Mouse (Mus musculus): ENCODE results near the gene Adgrg3. TPM values are rescaled to one million over a fixed set of nuclear protein-coding genes. Genes with fewer than 3 reads are reported as not detected.

Gene Adgrg3
- polyA plus RNA-seq, 1 experiment: 0.23 TPM

GRCm38 (mm10) chr8:94992010-94992409 is 25.5 kb upstream of the Adgrg3 start:
- Histone ChIP-seq H3K4me1 (ENCODE audit: control insufficient read depth, insufficient read depth, low read length) (no peaks in the 10 kb centered on the region), H3K4me3 (ENCODE audit: insufficient read depth, low read length) (no peak overlapping the region), H3K27ac (ENCODE audit: insufficient read depth, low read depth, low read length) (no peak overlapping the region)
- TF ChIP-seq POLR2A (IDR thresholded peaks at IDR 0.05; ENCODE audit: borderline replicate concordance, low read depth, low read length): no peak

GRCm38 (mm10) chr8:94992534-94992933 is 25.0 kb upstream of the Adgrg3 start:
- TF ChIP-seq POLR2A (IDR thresholded peaks at IDR 0.05; ENCODE audit: borderline replicate concordance, low read depth, low read length) (no peak), CTCF (IDR thresholded peaks at IDR 0.05; ENCODE audit: low read depth, low read length) (no peak)
- Histone ChIP-seq H3K4me1 (ENCODE audit: control insufficient read depth, insufficient read depth, low read length) (no peaks in the 10 kb centered on the region), H3K27ac (ENCODE audit: insufficient read depth, low read depth, low read length) (no peak overlapping the region), H3K4me3 (ENCODE audit: insufficient read depth, low read length) (no peak overlapping the region)

DNA sequence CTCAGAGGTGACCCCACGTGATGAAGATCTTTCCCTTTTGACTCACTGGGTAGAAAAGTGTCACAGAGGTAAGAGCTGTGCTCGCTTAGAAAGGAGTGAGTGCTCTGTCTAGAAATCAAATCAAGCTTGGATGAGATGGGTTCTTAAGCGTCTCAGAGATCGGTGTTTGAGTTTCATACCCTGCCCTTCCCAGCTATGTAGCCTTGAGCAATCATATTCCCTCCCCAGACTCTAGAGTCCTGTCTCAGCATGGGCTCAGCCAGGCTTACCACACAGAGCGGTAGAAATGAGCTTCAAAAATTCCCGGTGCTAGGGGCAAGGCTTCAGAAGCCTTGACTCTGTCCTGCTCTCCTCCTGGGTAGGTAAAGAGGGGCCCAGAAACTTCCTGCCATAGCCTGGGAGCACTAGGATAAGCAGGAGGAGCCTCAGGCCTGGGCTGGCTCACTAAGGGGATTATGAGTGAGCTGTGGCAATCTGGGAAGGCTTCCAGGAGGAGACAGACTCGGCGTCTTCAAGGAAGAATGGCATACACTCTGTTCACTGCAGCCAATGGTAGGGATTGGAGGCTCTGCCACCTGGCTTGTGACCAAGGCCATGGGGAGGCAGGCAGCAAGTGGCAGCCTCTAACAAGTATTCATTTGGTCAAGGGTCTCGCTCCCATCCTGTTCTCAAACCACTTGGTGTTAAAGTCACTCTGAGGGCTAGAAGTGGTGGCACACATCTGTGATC is 24.3 kb upstream of the Adgrg3 start:
- TF ChIP-seq CTCF (IDR thresholded peaks at IDR 0.05; ENCODE audit: low read depth, low read length) (no peak), POLR2A (IDR thresholded peaks at IDR 0.05; ENCODE audit: borderline replicate concordance, low read depth, low read length) (no peak)
- H3K4me1 ChIP-seq (ENCODE audit: control insufficient read depth, insufficient read depth, low read length): no peaks in the 10 kb centered on the region
- H3K4me3 ChIP-seq (ENCODE audit: insufficient read depth, low read length): no peak overlapping the region
- no peak overlapping the region for H3K27ac ChIP-seq (ENCODE audit: insufficient read depth, low read depth, low read length)

GRCm38 (mm10) chr8:94994006-94994405 is 23.5 kb upstream of the Adgrg3 start:
- Histone ChIP-seq H3K27ac (ENCODE audit: insufficient read depth, low read depth, low read length) (no peak overlapping the region), H3K4me1 (ENCODE audit: control insufficient read depth, insufficient read depth, low read length) (no peaks in the 10 kb centered on the region), H3K4me3 (ENCODE audit: insufficient read depth, low read length) (no peak overlapping the region)
- TF ChIP-seq CTCF (IDR thresholded peaks at IDR 0.05; ENCODE audit: low read depth, low read length): no peak
- no peak for TF ChIP-seq POLR2A (IDR thresholded peaks at IDR 0.05; ENCODE audit: borderline replicate concordance, low read depth, low read length)

GRCm38 (mm10) chr8:94994510-94994909 is 23.0 kb upstream of the Adgrg3 start:
- TF ChIP-seq POLR2A (IDR thresholded peaks at IDR 0.05; ENCODE audit: borderline replicate concordance, low read depth, low read length) (no peak), CTCF (IDR thresholded peaks at IDR 0.05; ENCODE audit: low read depth, low read length) (no peak)
- no peaks in the 10 kb centered on the region for H3K4me1 ChIP-seq (ENCODE audit: control insufficient read depth, insufficient read depth, low read length)
- H3K4me3 ChIP-seq (ENCODE audit: insufficient read depth, low read length): no peak overlapping the region
- H3K27ac ChIP-seq (ENCODE audit: insufficient read depth, low read depth, low read length): no peak overlapping the region

- Histone ChIP-seq H3K27ac (ENCODE audit: insufficient read depth, low read depth, low read length) (no peak overlapping the region), H3K4me3 (ENCODE audit: insufficient read depth, low read length) (no peak overlapping the region), H3K4me1 (ENCODE audit: control insufficient read depth, insufficient read depth, low read length) (no peaks in the 10 kb centered on the region)
- TF ChIP-seq POLR2A (IDR thresholded peaks at IDR 0.05; ENCODE audit: borderline replicate concordance, low read depth, low read length) (no peak), CTCF (IDR thresholded peaks at IDR 0.05; ENCODE audit: low read depth, low read length) (no peak)
Measured at GRCm38 (mm10) chr8:94995336-94995893, 22.1 kb upstream of the Adgrg3 start.

DNA sequence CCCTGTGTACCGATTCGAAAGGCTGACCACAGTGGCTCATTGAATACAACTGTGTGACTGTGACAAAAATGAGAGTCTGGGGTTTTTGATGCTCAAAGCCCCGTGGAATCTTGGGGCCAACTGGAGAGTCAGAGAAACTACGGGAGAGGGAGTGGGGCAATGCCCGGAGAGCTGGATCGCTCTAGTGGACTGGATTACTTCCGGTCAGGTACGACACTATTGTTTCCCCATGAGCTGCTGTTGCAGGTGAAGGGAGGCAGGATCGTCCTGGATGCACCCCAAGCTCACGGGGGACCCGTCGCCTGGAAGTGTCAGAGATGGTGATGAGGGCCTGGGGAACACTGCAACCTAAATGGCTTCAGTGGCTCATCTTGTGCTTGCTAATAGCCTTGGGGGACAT is 21.5 kb upstream of the Adgrg3 start:
- no peak overlapping the region for H3K4me3 ChIP-seq (ENCODE audit: insufficient read depth, low read length)
- no peak overlapping the region for H3K27ac ChIP-seq (ENCODE audit: insufficient read depth, low read depth, low read length)
- no peak for TF ChIP-seq CTCF (IDR thresholded peaks at IDR 0.05; ENCODE audit: low read depth, low read length)
- TF ChIP-seq POLR2A (IDR thresholded peaks at IDR 0.05; ENCODE audit: borderline replicate concordance, low read depth, low read length): no peak
- H3K4me1 ChIP-seq (ENCODE audit: control insufficient read depth, insufficient read depth, low read length): peaks cover 3% of the 10 kb centered on the region; the same call in 1 of the 2 replicates

DNA sequence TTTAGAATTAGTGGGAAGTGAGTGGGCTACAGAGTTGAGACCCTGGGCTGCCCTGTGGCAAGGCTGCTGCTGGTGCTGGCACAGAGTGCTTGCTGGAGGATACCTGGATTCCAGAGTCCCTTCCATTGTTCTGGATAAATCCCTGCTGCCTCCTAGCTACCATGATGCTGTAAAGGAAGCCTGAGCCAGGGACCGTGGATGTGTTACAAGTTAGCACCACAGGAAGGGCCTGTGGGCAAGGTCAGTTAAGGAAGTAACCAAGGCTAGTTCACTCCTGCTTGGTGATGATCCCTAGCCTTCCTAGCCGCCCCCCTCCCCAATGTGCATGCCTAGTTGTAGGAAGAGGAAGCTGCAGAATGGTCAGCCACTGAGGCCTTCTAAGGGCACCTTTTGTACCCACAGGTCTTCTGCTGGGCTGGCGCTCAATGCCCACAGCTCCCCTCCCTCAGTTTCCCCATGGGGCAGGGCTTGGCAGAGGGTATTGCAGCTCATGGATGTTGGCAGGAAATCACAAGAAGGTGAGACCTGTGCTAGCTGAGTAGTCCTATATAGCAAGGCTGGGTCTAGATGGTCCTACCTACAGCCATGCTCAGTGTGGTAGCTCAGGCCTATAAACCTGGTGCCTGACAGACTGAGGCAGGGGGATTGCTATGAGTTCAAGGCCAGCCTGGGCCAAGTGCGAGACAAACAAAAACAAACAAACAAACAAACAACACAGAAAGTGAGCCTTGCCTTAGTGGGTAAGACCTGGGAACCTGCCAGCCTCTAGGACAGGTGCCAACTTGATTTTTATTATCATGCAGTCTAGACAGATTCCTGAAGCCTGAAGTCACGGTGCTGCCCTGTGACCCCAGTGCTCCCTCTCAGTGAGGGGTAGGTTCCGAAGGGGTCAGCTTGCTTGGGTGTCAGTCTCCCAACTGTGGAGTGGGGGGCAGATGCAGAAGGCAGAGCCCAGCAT is 20.3 kb upstream of the Adgrg3 start:
- TF ChIP-seq CTCF (IDR thresholded peaks at IDR 0.05; ENCODE audit: low read depth, low read length) (no peak), POLR2A (IDR thresholded peaks at IDR 0.05; ENCODE audit: borderline replicate concordance, low read depth, low read length) (no peak)
- Histone ChIP-seq H3K4me1 (ENCODE audit: control insufficient read depth, insufficient read depth, low read length) (peaks cover 3% of the 10 kb centered on the region; the same call in 1 of the 2 replicates), H3K27ac (ENCODE audit: insufficient read depth, low read depth, low read length) (no peak overlapping the region), H3K4me3 (ENCODE audit: insufficient read depth, low read length) (no peak overlapping the region)

DNA sequence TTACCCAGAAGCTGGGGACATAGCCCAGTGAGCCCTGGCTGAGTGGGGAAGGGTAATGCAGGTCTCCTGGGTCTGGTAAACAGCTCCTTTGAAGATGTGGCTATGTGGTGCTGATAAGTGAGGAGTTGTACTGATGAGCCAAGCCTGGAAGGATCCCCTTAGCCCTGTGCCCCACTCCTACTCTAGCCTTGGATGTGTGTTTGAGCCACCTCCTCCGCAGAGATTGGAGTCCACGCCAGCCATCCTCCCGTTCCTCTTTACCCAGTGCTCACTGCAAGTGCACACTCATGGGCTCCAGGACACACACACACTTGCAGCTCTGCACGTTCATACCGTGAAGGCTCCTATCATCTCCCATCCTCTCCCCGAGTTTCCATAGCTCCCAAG is 19.6 kb upstream of the Adgrg3 start:
- no peak overlapping the region for H3K4me3 ChIP-seq (ENCODE audit: insufficient read depth, low read length)
- peaks cover 3% of the 10 kb centered on the region; the same call in 1 of the 2 replicates for H3K4me1 ChIP-seq (ENCODE audit: control insufficient read depth, insufficient read depth, low read length)
- TF ChIP-seq POLR2A (IDR thresholded peaks at IDR 0.05; ENCODE audit: borderline replicate concordance, low read depth, low read length) (no peak), CTCF (IDR thresholded peaks at IDR 0.05; ENCODE audit: low read depth, low read length) (no peak)
- no peak overlapping the region for H3K27ac ChIP-seq (ENCODE audit: insufficient read depth, low read depth, low read length)

Data from bone marrow macrophage, adult 2 months (primary cell).